In genomic region chr13:54503604-54504521, GRCm38 (mm10) we compare ENCODE assay signal across 8 mouse cellular contexts. TPM values are rescaled to one million over a fixed set of nuclear protein-coding genes. Genes with fewer than 3 reads are reported as not detected.
DNase-seq lines count a peak whose midpoint lies in the region; ATAC-seq lines count a peak whose summit lies in the region.

Gene Simc1, plus strand, starts transcription at chr13:54503779.

- H3K4me1 ChIP-seq in heart, embryonic 13.5 days, result peaks cover 17% of the 10 kb centered on the region
- H3K4me1 ChIP-seq in liver, embryonic 15.5 days (replicated peaks), result peaks cover 29% of the 10 kb centered on the region
- H3K4me1 ChIP-seq in neural tube, embryonic 11.5 days (ENCODE audit: control insufficient read depth, insufficient read depth, low read length), result peaks cover 3% of the 10 kb centered on the region
- H3K4me1 ChIP-seq in stomach, embryonic 16.5 days (ENCODE audit: control insufficient read depth, insufficient read depth, low read length), result peaks cover 10% of the 10 kb centered on the region

- H3K9ac ChIP-seq in heart, embryonic 13.5 days, result peak within 1 kb of the TSS; percentile 90
- peak within 1 kb of the TSS; percentile 73 for H3K9ac ChIP-seq in liver, embryonic 15.5 days
- H3K9ac ChIP-seq in neural tube, embryonic 11.5 days (ENCODE audit: low read length), result peak within 1 kb of the TSS; percentile 52
- H3K9ac ChIP-seq in stomach, embryonic 16.5 days (ENCODE audit: low read length), result peak within 1 kb of the TSS; percentile 84

- ATAC-seq in erythroid progenitor cell, adult 5-6 weeks (replicated peaks; ENCODE audit: low FRiP score, poor library complexity, severe bottlenecking), result peak; percentile 92
- peak; percentile 91 for ATAC-seq in heart, embryonic 13.5 days (ENCODE audit: extremely low read depth, insufficient number of reproducible peaks, low FRiP score, low TSS enrichment)
- ATAC-seq in liver, embryonic 15.5 days (ENCODE audit: insufficient read depth), result peak; percentile 91
- ATAC-seq in neural tube, embryonic 11.5 days (ENCODE audit: insufficient read depth, low FRiP score, low TSS enrichment), result peak; percentile 92
- ATAC-seq in stomach, embryonic 16.5 days (ENCODE audit: insufficient read depth, low FRiP score), result peak; percentile 92

- peaks cover 11% of the 10 kb centered on the region; the same call in 1 of the 2 replicates for H3K27me3 ChIP-seq in heart, embryonic 13.5 days (replicated peaks)
- peaks cover 37% of the 10 kb centered on the region for H3K27me3 ChIP-seq in liver, embryonic 15.5 days
- H3K27me3 ChIP-seq in neural tube, embryonic 11.5 days (ENCODE audit: control insufficient read depth, insufficient read depth, low read length), result no peaks in the 10 kb centered on the region
- H3K27me3 ChIP-seq in stomach, embryonic 16.5 days (ENCODE audit: control insufficient read depth, insufficient read depth, low read length), result no peaks in the 10 kb centered on the region

- H3K4me3 ChIP-seq in heart, embryonic 13.5 days, result peak within 1 kb of the TSS; percentile 78
- H3K4me3 ChIP-seq in liver, embryonic 15.5 days (replicated peaks), result peak within 1 kb of the TSS; percentile 72
- H3K4me3 ChIP-seq in neural tube, embryonic 11.5 days (ENCODE audit: low read depth, low read length), result peak within 1 kb of the TSS; percentile 62
- peak within 1 kb of the TSS; percentile 71 for H3K4me3 ChIP-seq in stomach, embryonic 16.5 days (replicated peaks; ENCODE audit: low read length)

- peaks cover 3% of the 10 kb centered on the region; the same call in 1 of the 2 replicates for H3K36me3 ChIP-seq in heart, embryonic 13.5 days
- no peaks in the 10 kb centered on the region for H3K36me3 ChIP-seq in liver, embryonic 15.5 days (replicated peaks)
- no peaks in the 10 kb centered on the region for H3K36me3 ChIP-seq in neural tube, embryonic 11.5 days (ENCODE audit: control insufficient read depth, insufficient read depth, low read length)
- no peaks in the 10 kb centered on the region for H3K36me3 ChIP-seq in stomach, embryonic 16.5 days (ENCODE audit: control insufficient read depth, insufficient read depth, low read length)

- under 1% methylated on average over 94 of the region's 105 CpGs for WGBS in heart, embryonic 13.5 days
- under 1% methylated on average over 105 of the region's 105 CpGs for WGBS in liver, embryonic 15.5 days (ENCODE audit: insufficient replicate concordance)
- WGBS in neural tube, embryonic 11.5 days, result under 1% methylated on average over 100 of the region's 105 CpGs
- under 1% methylated on average over 105 of the region's 105 CpGs for WGBS in stomach, embryonic 16.5 days

- peak; percentile 58 to 61 for DNase-seq in CD8-positive naive resting alpha-beta T cell, adult 2 months (ENCODE audit: low read depth in 2 of 2, low spot score in 2 of 2)
- peak; percentile 12 for DNase-seq in brain, embryonic 18.5 days (ENCODE audit: low read depth, low spot score)
- peak; percentile 88 for DNase-seq in kidney, postnatal 10 days
- DNase-seq in neural tube, embryonic 11.5 days (ENCODE audit: low spot score), result peak; percentile 75

- peak within 1 kb of the TSS; percentile 58 for H3K27ac ChIP-seq in heart, embryonic 13.5 days (replicated peaks)
- H3K27ac ChIP-seq in liver, embryonic 15.5 days (replicated peaks), result peak within 1 kb of the TSS; percentile 45; the same call in 1 of the 2 replicates
- H3K27ac ChIP-seq in neural tube, embryonic 11.5 days (ENCODE audit: low read depth, low read length), result peak within 1 kb of the TSS; percentile 74
- peak within 1 kb of the TSS; percentile 21; the same call in 1 of the 2 replicates for H3K27ac ChIP-seq in stomach, embryonic 16.5 days (ENCODE audit: low read length)

- H3K4me2 ChIP-seq in heart, embryonic 13.5 days, result peak within 1 kb of the TSS; percentile 98
- H3K4me2 ChIP-seq in liver, embryonic 15.5 days, result peak within 1 kb of the TSS; percentile 100
- peak within 1 kb of the TSS; percentile 65 for H3K4me2 ChIP-seq in neural tube, embryonic 11.5 days (ENCODE audit: low read depth)
- peak within 1 kb of the TSS; percentile 94 for H3K4me2 ChIP-seq in stomach, embryonic 16.5 days (ENCODE audit: low read depth, low read length)

- H3K9me3 ChIP-seq in heart, embryonic 13.5 days, result no peaks in the 10 kb centered on the region
- H3K9me3 ChIP-seq in liver, embryonic 15.5 days (replicated peaks), result no peaks in the 10 kb centered on the region
- H3K9me3 ChIP-seq in neural tube, embryonic 11.5 days (ENCODE audit: control insufficient read depth, low read length), result no peaks in the 10 kb centered on the region
- no peaks in the 10 kb centered on the region for H3K9me3 ChIP-seq in stomach, embryonic 16.5 days (replicated peaks; ENCODE audit: control insufficient read depth, low read length)

RNA-seq across cellular contexts. Expression of gene Simc1, which starts in this region (rescaled TPM):
- 4.3 and 15.1 TPM in 2 replicates for total RNA-seq in erythroid progenitor cell, adult 5-6 weeks (2015; ENCODE audit: low replicate concordance)
- total RNA-seq in erythroid progenitor cell, adult 5-6 weeks (2017; ENCODE audit: low replicate concordance), result 2.3 and 8.8 TPM in 2 replicates
- polyA plus RNA-seq in heart, embryonic 13.5 days (2015; fragmentation: Nextera tagmentation; extraction: Ambion mirVana), result 5.4 and 5.7 TPM in 2 replicates
- polyA plus RNA-seq in liver, embryonic 15.5 days (2015; fragmentation: Nextera tagmentation; extraction: Ambion mirVana), result 2.0 and 2.4 TPM in 2 replicates
- 19.5 and 26.6 TPM in 2 replicates for polyA plus RNA-seq in neural tube, embryonic 11.5 days (2014; fragmentation: Nextera tagmentation; extraction: Ambion mirVana)
- polyA plus RNA-seq in stomach, embryonic 16.5 days (2015; fragmentation: Nextera tagmentation; extraction: Ambion mirVana), result 7.9 and 8.6 TPM in 2 replicates

Comparison
In these comparisons a context has a peak if more than half of its experiments do, and no peak if none do; other contexts are left out.
1. Peak in every context shown above with its lines: DNase-seq, ATAC-seq, H3K4me3 ChIP-seq and H3K27ac ChIP-seq.
2. DNase-seq: peak in every context shown above with its lines; median percentile 88 in kidney, postnatal 10 days; 75 in neural tube, embryonic 11.5 days; 60 in CD8-positive naive resting alpha-beta T cell, adult 2 months; 12 in brain, embryonic 18.5 days.
3. H3K27ac ChIP-seq: peak in every context shown above with its lines; median percentile 74 in neural tube, embryonic 11.5 days; 58 in heart, embryonic 13.5 days; 45 in liver, embryonic 15.5 days; 21 in stomach, embryonic 16.5 days.